Comparison of ENCODE assay signal across 14 mouse cellular contexts in genomic region chr8:103809140-103809539, GRCm38 (mm10).
DNase-seq lines count a peak whose midpoint lies in the region; ATAC-seq lines count a peak whose summit lies in the region.
"Had no signal": no experiment of that assay in that cellular context is flagged by ENCODE, and none has a peak within 500 bp of the region (broad histone marks: within the 10 kb centered on the region; RNA-seq: fewer than 3 reads in every experiment).

No protein-coding gene starts in this region.

- peaks cover 5% of the 10 kb centered on the region for H3K9me3 ChIP-seq in kidney, embryonic 16.5 days (ENCODE audit: low read length)
- H3K9me3 ChIP-seq in limb, embryonic 12.5 days, result peaks cover 4% of the 10 kb centered on the region; the same call in 1 of the 2 replicates
- H3K9me3 ChIP-seq in liver, embryonic 11.5 days (ENCODE audit: control insufficient read depth, low read length), result peaks cover 3% of the 10 kb centered on the region; the same call in 1 of the 2 replicates
- H3K9me3 ChIP-seq: forebrain, embryonic 15.5 days; neural tube, embryonic 13.5 days had no signal

- no peak for DNase-seq in kidney, adult 8-10 months
- DNase-seq in R1 (ENCODE audit: low read depth, low spot score), result peak; percentile 11
- peak; percentile 68 for DNase-seq in embryo, embryonic 11 days
- DNase-seq in left cerebral cortex, adult 8-10 months (ENCODE audit: low spot score in 2 of 2), result no peak
- no peak for DNase-seq in liver, embryonic 11.5 days (ENCODE audit: low spot score)
- DNase-seq: cerebellum, adult 11 months; gastrocnemius, postnatal 36 days; right cerebral cortex, postnatal 25 days had no signal

- no peak overlapping the region for H3K4me3 ChIP-seq in kidney, embryonic 16.5 days (ENCODE audit: low read length)
- no peak overlapping the region for H3K4me3 ChIP-seq in limb, embryonic 12.5 days (replicated peaks)
- H3K4me3 ChIP-seq in liver, embryonic 11.5 days (ENCODE audit: low read depth, low read length), result no peak overlapping the region
- H3K4me3 ChIP-seq: forebrain, embryonic 15.5 days; midbrain, embryonic 12.5 days; neural tube, embryonic 13.5 days had no signal

- peak overlapping the region; percentile 89 for H3K27ac ChIP-seq in kidney, embryonic 16.5 days (ENCODE audit: low read length)
- H3K27ac ChIP-seq in limb, embryonic 12.5 days, result 0 out of 2 replicates have a peak overlapping the region, but pooled peaks have one; percentile 29
- no peak overlapping the region for H3K27ac ChIP-seq in liver, embryonic 11.5 days (ENCODE audit: low read depth, low read length)
- H3K27ac ChIP-seq: forebrain, embryonic 15.5 days; liver, embryonic 14.5 days; midbrain, embryonic 12.5 days; neural tube, embryonic 13.5 days had no signal

- H3K36me3 ChIP-seq in kidney, embryonic 16.5 days (ENCODE audit: insufficient read depth, low read length), result no peaks in the 10 kb centered on the region
- no peaks in the 10 kb centered on the region for H3K36me3 ChIP-seq in limb, embryonic 12.5 days
- no peaks in the 10 kb centered on the region for H3K36me3 ChIP-seq in liver, embryonic 11.5 days (ENCODE audit: control insufficient read depth, insufficient read depth, low read length)
- H3K36me3 ChIP-seq: forebrain, embryonic 15.5 days; midbrain, embryonic 12.5 days; neural tube, embryonic 13.5 days had no signal

- H3K27me3 ChIP-seq in kidney, embryonic 16.5 days (ENCODE audit: insufficient read depth, low read length), result no peaks in the 10 kb centered on the region
- H3K27me3 ChIP-seq in limb, embryonic 12.5 days, result no peaks in the 10 kb centered on the region
- no peaks in the 10 kb centered on the region for H3K27me3 ChIP-seq in liver, embryonic 11.5 days (replicated peaks; ENCODE audit: control insufficient read depth, insufficient read depth, low read length)
- H3K27me3 ChIP-seq: midbrain, embryonic 12.5 days; neural tube, embryonic 13.5 days had no signal

- H3K4me2 ChIP-seq in kidney, embryonic 16.5 days (replicated peaks; ENCODE audit: low read depth, low read length), result no peak overlapping the region
- no peak overlapping the region for H3K4me2 ChIP-seq in limb, embryonic 12.5 days
- no peak overlapping the region for H3K4me2 ChIP-seq in liver, embryonic 11.5 days
- H3K4me2 ChIP-seq: forebrain, embryonic 15.5 days; midbrain, embryonic 12.5 days; neural tube, embryonic 13.5 days had no signal

- WGBS in kidney, embryonic 16.5 days, result 16% methylated on average over 7 of the region's 7 CpGs
- WGBS in limb, embryonic 12.5 days, result 51% methylated on average over 7 of the region's 7 CpGs
- WGBS in liver, embryonic 11.5 days, result 76% methylated on average over 7 of the region's 7 CpGs

- peak; percentile 52; the same call in 1 of the 2 replicates for ATAC-seq in kidney, embryonic 16.5 days (ENCODE audit: low FRiP score, low TSS enrichment)
- no peak for ATAC-seq in limb, embryonic 12.5 days (ENCODE audit: insufficient number of reproducible peaks, insufficient read depth, low FRiP score, low TSS enrichment, low read depth)
- ATAC-seq in liver, embryonic 11.5 days (replicated peaks; ENCODE audit: low FRiP score), result no peak
- ATAC-seq: forebrain, embryonic 15.5 days had no signal

- H3K9ac ChIP-seq in kidney, embryonic 16.5 days (replicated peaks; ENCODE audit: low read length), result no peak overlapping the region
- H3K9ac ChIP-seq in limb, embryonic 12.5 days (replicated peaks), result no peak overlapping the region
- H3K9ac ChIP-seq in liver, embryonic 11.5 days (ENCODE audit: low read depth, low read length), result no peak overlapping the region
- H3K9ac ChIP-seq: forebrain, embryonic 15.5 days; liver, embryonic 14.5 days; midbrain, embryonic 12.5 days; neural tube, embryonic 13.5 days had no signal

- H3K4me1 ChIP-seq in kidney, embryonic 16.5 days (ENCODE audit: insufficient read depth, low read length), result peaks cover 26% of the 10 kb centered on the region
- peaks cover 37% of the 10 kb centered on the region for H3K4me1 ChIP-seq in limb, embryonic 12.5 days (replicated peaks)
- H3K4me1 ChIP-seq in liver, embryonic 11.5 days (replicated peaks; ENCODE audit: control insufficient read depth, insufficient read depth, low read length), result peaks cover 10% of the 10 kb centered on the region

Comparison
In these comparisons a context has a peak if more than half of its experiments do, and no peak if none do; other contexts are left out.
1. DNase-seq: peak in R1 (single experiment) and embryo, embryonic 11 days (single experiment); none in kidney, adult 8-10 months (0 of 2), left cerebral cortex, adult 8-10 months (0 of 2) and liver, embryonic 11.5 days (single experiment).